ENCODE assay signal across 8 mouse cellular contexts in genomic region chr16:49699821-49700220, GRCm38 (mm10). TPM values are rescaled to one million over a fixed set of nuclear protein-coding genes. Genes with fewer than 3 reads are reported as not detected.
A peak's percentile ranks its signal among the peaks of the same experiment; 100 is the strongest.
DNase-seq lines count a peak whose midpoint lies in the region; ATAC-seq and TF ChIP-seq lines count a peak whose summit lies in the region.

No protein-coding gene starts in this region.

- peak overlapping the region; percentile 80 for H3K4me2 ChIP-seq in hindbrain, postnatal 0 days (ENCODE audit: low read depth, low read length)
- peak overlapping the region; percentile 79 for H3K4me2 ChIP-seq in midbrain, embryonic 14.5 days (ENCODE audit: low read length)

- H3K9me3 ChIP-seq in hindbrain, postnatal 0 days (ENCODE audit: low read length), result no peaks in the 10 kb centered on the region
- no peaks in the 10 kb centered on the region for H3K9me3 ChIP-seq in midbrain, embryonic 14.5 days (ENCODE audit: control insufficient read depth, low read length)

- whole genome bisulfite sequencing in kidney, adult 2 months, result 31% methylated on average over 5 of the region's 5 CpGs
- 19% methylated on average over 5 of the region's 5 CpGs for WGBS in hindbrain, postnatal 0 days
- 28% methylated on average over 5 of the region's 5 CpGs for WGBS in midbrain, embryonic 14.5 days

- H3K9ac ChIP-seq in hindbrain, postnatal 0 days (replicated peaks; ENCODE audit: low read length), result peak overlapping the region; percentile 71
- H3K9ac ChIP-seq in midbrain, embryonic 14.5 days (replicated peaks; ENCODE audit: low read length), result peak overlapping the region; percentile 67; the same call in 1 of the 2 replicates

- H3K27me3 ChIP-seq in kidney, adult 2 months (replicated peaks; ENCODE audit: control insufficient read depth, insufficient read depth, low read length), result no peaks in the 10 kb centered on the region
- no peaks in the 10 kb centered on the region for H3K27me3 ChIP-seq in hindbrain, postnatal 0 days (ENCODE audit: insufficient read depth, low read length)
- H3K27me3 ChIP-seq in midbrain, embryonic 14.5 days (ENCODE audit: control insufficient read depth, insufficient read depth, low read length), result no peaks in the 10 kb centered on the region

- no peaks in the 10 kb centered on the region for H3K4me1 ChIP-seq in kidney, adult 2 months (ENCODE audit: control insufficient read depth, insufficient read depth, low read length)
- peaks cover 3% of the 10 kb centered on the region for H3K4me1 ChIP-seq in bone marrow macrophage, adult 2 months (ENCODE audit: control insufficient read depth, insufficient read depth, low read length)
- 0 out of 2 replicates have a peak, but pooled peaks cover 4% of the 10 kb centered on the region for H3K4me1 ChIP-seq in hindbrain, postnatal 0 days (ENCODE audit: insufficient read depth, low read length)
- peaks cover 9% of the 10 kb centered on the region for H3K4me1 ChIP-seq in midbrain, embryonic 14.5 days (ENCODE audit: control insufficient read depth, insufficient read depth, low read length)

- peak overlapping the region; percentile 68 for H3K4me3 ChIP-seq in kidney, adult 2 months (ENCODE audit: insufficient read depth, low read depth, low read length)
- peak overlapping the region; percentile 89 for H3K4me3 ChIP-seq in bone marrow macrophage, adult 2 months (ENCODE audit: insufficient read depth, low read length)
- H3K4me3 ChIP-seq in hindbrain, postnatal 0 days (ENCODE audit: low read length), result peak overlapping the region; percentile 61
- H3K4me3 ChIP-seq in midbrain, embryonic 14.5 days (replicated peaks; ENCODE audit: low read depth, low read length), result peak overlapping the region; percentile 78

- intact Hi-C loops in left cerebral cortex, postnatal 25 days (cut with DNase I), result loop anchor here (5.0 kb wide), 1 partner anchor 198 kb away; no protein-coding TSS in a partner anchor

- ATAC-seq in hindbrain, postnatal 0 days, result no peak
- no peak for ATAC-seq in midbrain, embryonic 14.5 days (ENCODE audit: low FRiP score, low TSS enrichment)

- H3K36me3 ChIP-seq in kidney, adult 2 months (ENCODE audit: control insufficient read depth, insufficient read depth, low read length), result no peaks in the 10 kb centered on the region; the same call in 1 of the 2 replicates
- H3K36me3 ChIP-seq in hindbrain, postnatal 0 days (ENCODE audit: insufficient read depth, low read length), result no peaks in the 10 kb centered on the region
- no peaks in the 10 kb centered on the region for H3K36me3 ChIP-seq in midbrain, embryonic 14.5 days (ENCODE audit: control insufficient read depth, insufficient read depth, low read length)

- DNase-seq in kidney, adult 2 months, result no peak
- DNase-seq in kidney, postnatal 25 days, result no peak
- no peak for DNase-seq in hindbrain, postnatal 0 days (ENCODE audit: low spot score)
- peak; percentile 11 for DNase-seq in midbrain, embryonic 14.5 days
- DNase-seq in cerebellum, adult 9-10 months, result no peak
- no peak for DNase-seq in urinary bladder, postnatal 10 days (ENCODE audit: low spot score)
- DNase-seq in left cerebral cortex, postnatal 25 days (ENCODE audit: low spot score in 2 of 2), result no peak

- TF ChIP-seq POLR2A in kidney, adult 2 months (IDR thresholded peaks at IDR 0.05; ENCODE audit: low read depth, low read length), result no peak
- TF ChIP-seq POLR2A in bone marrow macrophage, adult 2 months (IDR thresholded peaks at IDR 0.05; ENCODE audit: borderline replicate concordance, low read depth, low read length), result no peak

- no peak overlapping the region for H3K27ac ChIP-seq in kidney, adult 2 months (ENCODE audit: insufficient read depth, low read depth, low read length)
- no peak overlapping the region for H3K27ac ChIP-seq in bone marrow macrophage, adult 2 months (ENCODE audit: insufficient read depth, low read depth, low read length)
- H3K27ac ChIP-seq in hindbrain, postnatal 0 days, result peak overlapping the region; percentile 74
- H3K27ac ChIP-seq in midbrain, embryonic 14.5 days (replicated peaks; ENCODE audit: low read depth, low read length), result no peak overlapping the region

- TF ChIP-seq CTCF in kidney, adult 2 months (conservative IDR thresholded peaks at IDR 0.05; ENCODE audit: insufficient read depth, insufficient read length, low read depth, low read length), result no peak
- TF ChIP-seq CTCF in bone marrow macrophage, adult 2 months (IDR thresholded peaks at IDR 0.05; ENCODE audit: low read depth, low read length), result no peak
- no peak for TF ChIP-seq CTCF in hindbrain, postnatal 0 days (IDR thresholded peaks at IDR 0.05; ENCODE audit: low read depth)

RNA-seq across cellular contexts. Expression of gene Ift57, which starts 0.8 kb away (rescaled TPM):
- 6.6 and 11.7 TPM in 2 replicates for polyA plus RNA-seq in kidney, adult 2 months (2012; rRNA removed)
- 21.8 and 22.0 TPM in 2 replicates for polyA plus RNA-seq in bone marrow macrophage, adult 2 months (2012; ENCODE audit: insufficient read depth, insufficient read length, missing spikeins)
- total RNA-seq in hindbrain, postnatal 0 days (2014; rRNA removed), result 10.0 and 11.0 TPM in 2 replicates
- polyA plus RNA-seq in hindbrain, postnatal 0 days (2015; fragmentation: Nextera tagmentation; extraction: Ambion mirVana), result 46.2 and 51.9 TPM in 2 replicates
- polyA plus RNA-seq in midbrain, embryonic 14.5 days (2014; fragmentation: Nextera tagmentation; extraction: Ambion mirVana), result 35.9 and 45.1 TPM in 2 replicates
- 10 to 100 TPM; 55.2 to 57.3 TPM for total RNA-seq in left cerebral cortex, postnatal 25 days (2021)
